Mouse (Mus musculus): ENCODE results near the gene Myom1. TPM values are rescaled to one million over a fixed set of nuclear protein-coding genes. Genes with fewer than 3 reads are reported as not detected.
A peak's percentile ranks its signal among the peaks of the same experiment; 100 is the strongest.

The Myom1 gene
- polyA plus RNA-seq, 1 experiment from 2014 or later: 10.9 TPM

DNA sequence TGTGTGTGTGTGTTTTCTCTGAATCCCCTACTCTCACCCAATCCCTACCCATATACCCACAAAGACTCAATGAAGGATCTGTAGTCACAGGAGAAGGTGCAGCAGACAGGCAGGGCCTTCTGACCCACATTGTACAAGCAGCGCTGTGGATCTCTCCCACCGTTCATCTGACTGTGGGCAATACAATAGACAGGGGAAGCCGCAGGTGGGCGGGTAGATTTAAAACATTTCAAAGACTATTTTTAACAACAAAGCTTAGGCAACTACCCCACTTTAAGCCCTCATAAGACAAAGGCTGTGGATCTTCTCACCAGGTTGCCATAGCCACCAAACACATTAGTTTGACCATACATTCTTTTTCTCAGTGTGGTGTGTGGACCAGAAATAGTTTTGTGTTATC, 116.2 kb downstream of the Myom1 start:
- no peak overlapping the region for H3K4me3 ChIP-seq
- H3K4me2 ChIP-seq: no peak overlapping the region
- no peaks in the 10 kb centered on the region for H3K4me1 ChIP-seq
- H3K36me3 ChIP-seq: no peaks in the 10 kb centered on the region
- WGBS: 88% methylated on average over 4 of the region's 4 CpGs
- ATAC-seq (ENCODE audit: borderline replicate concordance, extremely low read depth, low FRiP score, low TSS enrichment): no peak
- H3K9ac ChIP-seq: no peak overlapping the region
- no peak overlapping the region for H3K27ac ChIP-seq
- H3K9me3 ChIP-seq: no peaks in the 10 kb centered on the region
- no peaks in the 10 kb centered on the region for H3K27me3 ChIP-seq

DNA sequence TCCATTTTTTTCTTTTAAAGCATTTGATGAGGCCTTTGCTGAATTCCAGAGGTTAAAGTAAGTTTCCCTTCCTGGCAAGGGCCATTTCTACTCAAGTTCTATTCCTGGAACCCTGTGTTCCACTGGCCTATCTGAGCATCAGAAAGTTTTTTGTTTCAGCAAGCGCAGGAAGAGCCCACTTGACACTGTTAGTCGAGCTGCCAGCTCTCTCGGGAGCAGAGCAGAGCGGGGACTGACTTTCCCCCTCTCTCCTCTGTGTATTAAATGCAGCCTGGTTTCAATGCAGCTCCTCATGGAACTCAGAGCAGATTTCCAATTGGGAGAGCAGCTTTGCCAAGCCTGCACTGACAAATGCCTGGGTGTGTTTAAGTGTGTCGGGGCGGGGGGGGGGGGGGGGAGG, 118.2 kb downstream of the Myom1 start:
- H3K27me3 ChIP-seq: no peaks in the 10 kb centered on the region
- H3K4me1 ChIP-seq: peaks cover 11% of the 10 kb centered on the region; the same call in 1 of the 2 replicates
- H3K36me3 ChIP-seq: no peaks in the 10 kb centered on the region
- no peak overlapping the region for H3K4me3 ChIP-seq
- no peak overlapping the region for H3K9ac ChIP-seq
- H3K4me2 ChIP-seq: no peak overlapping the region
- peak; percentile 50; the same call in 1 of the 2 replicates for ATAC-seq (ENCODE audit: borderline replicate concordance, extremely low read depth, low FRiP score, low TSS enrichment)
- H3K27ac ChIP-seq: peak overlapping the region; percentile 50
- H3K9me3 ChIP-seq: no peaks in the 10 kb centered on the region
- 29% methylated on average over 4 of the region's 6 CpGs for WGBS

DNA sequence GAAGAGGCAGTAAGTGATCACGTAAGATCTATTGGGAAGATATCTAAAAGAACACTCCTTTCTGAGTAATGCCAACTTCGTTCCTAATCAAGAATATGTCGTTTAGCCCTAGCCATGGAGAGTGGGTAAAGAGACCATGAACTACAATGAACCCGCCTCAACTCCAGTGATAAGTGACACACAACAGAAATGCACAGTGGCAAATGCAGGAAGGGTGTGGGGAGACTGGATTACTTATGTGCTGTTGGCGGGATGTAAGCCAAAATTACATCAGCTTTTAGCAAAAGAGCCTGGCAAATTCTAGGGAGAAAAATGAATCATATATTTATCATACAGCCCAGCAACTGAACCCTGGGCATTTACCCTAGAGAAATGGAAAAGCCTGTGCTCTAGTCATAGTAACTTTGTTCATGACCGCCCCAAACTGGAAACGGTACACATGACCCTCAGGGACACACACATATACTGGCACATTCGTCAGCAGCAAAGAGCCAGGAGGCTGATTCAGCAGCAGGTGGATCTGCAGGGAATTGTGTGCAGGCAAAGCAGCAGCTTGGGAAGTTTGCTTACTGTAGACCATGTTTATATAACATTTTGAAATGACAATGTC, 121.7 kb downstream of the Myom1 start:
- no peaks in the 10 kb centered on the region for H3K36me3 ChIP-seq
- H3K4me3 ChIP-seq: no peak overlapping the region
- WGBS: 69% methylated on average over 8 of the region's 8 CpGs
- no peak overlapping the region for H3K4me2 ChIP-seq
- no peaks in the 10 kb centered on the region for H3K9me3 ChIP-seq
- no peak overlapping the region for H3K27ac ChIP-seq
- no peak overlapping the region for H3K9ac ChIP-seq
- H3K4me1 ChIP-seq: peaks cover 25% of the 10 kb centered on the region
- ATAC-seq (ENCODE audit: borderline replicate concordance, extremely low read depth, low FRiP score, low TSS enrichment): no peak
- no peaks in the 10 kb centered on the region for H3K27me3 ChIP-seq

DNA sequence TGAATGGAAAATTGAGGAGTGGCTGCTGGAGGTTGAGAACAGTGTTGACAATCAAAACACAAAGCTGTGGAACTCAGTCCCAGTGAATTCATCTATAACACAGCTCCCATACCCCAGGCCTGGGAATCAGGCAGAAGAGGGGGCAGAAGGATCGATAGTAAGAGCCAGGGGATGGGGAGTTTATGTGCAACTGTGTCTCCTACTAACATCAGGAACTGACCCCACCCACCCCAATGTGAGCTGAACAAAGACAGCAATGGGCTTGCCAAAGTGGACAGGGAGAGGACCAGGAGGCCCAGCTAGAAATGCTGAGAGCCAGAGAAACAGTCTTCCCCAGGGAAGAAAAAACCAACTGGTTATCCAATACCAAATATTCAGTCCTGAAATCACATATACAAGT, 122.2 kb downstream of the Myom1 start:
- H3K27me3 ChIP-seq: no peaks in the 10 kb centered on the region
- peaks cover 25% of the 10 kb centered on the region for H3K4me1 ChIP-seq
- no peak for ATAC-seq (ENCODE audit: borderline replicate concordance, extremely low read depth, low FRiP score, low TSS enrichment)
- H3K4me3 ChIP-seq: no peak overlapping the region
- no peak overlapping the region for H3K27ac ChIP-seq
- WGBS: 78% methylated on average over 1 of the region's 1 CpGs
- no peaks in the 10 kb centered on the region for H3K36me3 ChIP-seq
- no peak overlapping the region for H3K9ac ChIP-seq
- no peak overlapping the region for H3K4me2 ChIP-seq
- no peaks in the 10 kb centered on the region for H3K9me3 ChIP-seq

DNA sequence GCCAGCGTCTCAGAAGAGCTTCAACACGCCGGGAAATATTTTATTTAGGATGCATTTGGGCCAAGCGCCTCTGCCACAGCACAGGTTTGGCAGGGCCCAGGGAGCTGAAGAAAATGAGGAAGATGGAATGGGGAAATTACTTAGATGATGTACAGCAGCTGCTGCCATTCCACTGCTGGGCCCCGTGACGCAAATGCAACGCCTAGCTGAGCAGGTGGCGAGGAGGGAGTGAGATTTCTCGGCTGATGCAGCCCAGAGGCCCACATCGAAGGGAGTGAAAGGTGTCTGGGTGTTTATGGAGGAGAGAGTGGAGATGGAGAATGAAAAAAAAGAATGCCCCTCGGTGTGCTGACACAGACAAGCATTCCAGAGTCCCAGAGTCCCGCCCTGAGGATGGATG, 123.1 kb downstream of the Myom1 start:
- 53% methylated on average over 12 of the region's 12 CpGs for WGBS
- Histone ChIP-seq H3K27me3 (no peaks in the 10 kb centered on the region), H3K36me3 (no peaks in the 10 kb centered on the region), H3K4me3 (no peak overlapping the region), H3K4me2 (no peak overlapping the region), H3K4me1 (peaks cover 31% of the 10 kb centered on the region), H3K9ac (no peak overlapping the region), H3K9me3 (no peaks in the 10 kb centered on the region), H3K27ac (no peak overlapping the region)
- ATAC-seq (ENCODE audit: borderline replicate concordance, extremely low read depth, low FRiP score, low TSS enrichment): no peak

DNA sequence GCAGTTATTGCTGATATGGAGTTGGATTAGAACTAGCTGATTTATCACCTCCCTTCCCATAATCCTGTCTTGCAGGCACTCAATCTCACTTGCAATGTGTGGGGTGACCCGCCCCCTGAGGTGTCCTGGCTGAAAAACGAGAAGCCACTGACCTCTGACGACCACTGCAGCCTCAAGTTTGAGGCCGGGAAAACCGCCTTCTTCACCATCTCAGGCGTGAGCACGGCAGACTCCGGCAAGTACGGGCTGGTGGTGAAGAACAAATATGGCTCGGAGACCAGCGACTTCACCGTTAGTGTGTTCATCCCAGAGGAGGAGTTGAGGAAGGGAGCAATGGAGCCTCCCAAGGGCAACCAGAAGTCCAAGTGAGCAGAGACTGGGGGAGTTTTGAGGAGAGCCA, 123.6 kb downstream of the Myom1 start:
- Histone ChIP-seq H3K9ac (no peak overlapping the region), H3K4me1 (peaks cover 31% of the 10 kb centered on the region), H3K36me3 (no peaks in the 10 kb centered on the region), H3K27ac (no peak overlapping the region), H3K9me3 (no peaks in the 10 kb centered on the region), H3K4me2 (no peak overlapping the region), H3K4me3 (no peak overlapping the region), H3K27me3 (no peaks in the 10 kb centered on the region)
- 59% methylated on average over 12 of the region's 12 CpGs for WGBS
- ATAC-seq (ENCODE audit: borderline replicate concordance, extremely low read depth, low FRiP score, low TSS enrichment): no peak

DNA sequence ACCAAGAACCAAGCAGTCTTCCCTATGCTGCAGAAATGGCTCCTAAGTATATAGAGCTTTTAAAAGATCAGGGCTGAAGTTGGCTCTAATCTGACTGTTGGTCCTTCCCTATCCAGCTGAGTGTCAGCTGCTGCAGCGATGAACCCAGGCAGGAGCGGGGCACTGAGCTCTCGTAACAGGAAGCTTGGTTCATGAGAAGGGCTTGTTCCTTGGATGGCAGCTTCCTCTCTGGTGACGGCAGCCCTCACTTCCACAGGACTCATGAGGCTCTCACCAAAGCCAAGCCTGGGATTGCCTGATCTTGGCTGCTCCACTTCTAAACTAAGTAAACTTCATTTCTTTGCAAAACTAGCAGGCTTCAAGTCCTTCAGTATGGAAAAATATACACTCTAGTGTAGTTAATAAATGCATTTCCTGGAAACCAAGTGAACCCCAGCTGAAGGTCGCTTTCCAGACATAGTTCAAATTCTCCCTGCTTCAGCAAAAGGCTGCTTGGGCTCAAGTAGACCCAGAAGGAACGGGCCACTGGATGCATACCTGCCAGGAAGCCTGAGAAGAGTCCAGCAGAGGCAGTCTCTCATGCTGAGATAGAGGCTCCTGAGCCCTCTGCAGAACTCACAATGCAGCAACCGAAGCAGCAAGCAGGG, 125.2 kb downstream of the Myom1 start:
- Histone ChIP-seq H3K4me2 (no peak overlapping the region), H3K27ac (peak overlapping the region; percentile 76), H3K9me3 (no peaks in the 10 kb centered on the region), H3K27me3 (no peaks in the 10 kb centered on the region), H3K9ac (no peak overlapping the region), H3K36me3 (no peaks in the 10 kb centered on the region), H3K4me3 (no peak overlapping the region), H3K4me1 (peaks cover 31% of the 10 kb centered on the region)
- 45% methylated on average over 7 of the region's 7 CpGs for WGBS
- ATAC-seq (ENCODE audit: borderline replicate concordance, extremely low read depth, low FRiP score, low TSS enrichment): peak; percentile 53

DNA sequence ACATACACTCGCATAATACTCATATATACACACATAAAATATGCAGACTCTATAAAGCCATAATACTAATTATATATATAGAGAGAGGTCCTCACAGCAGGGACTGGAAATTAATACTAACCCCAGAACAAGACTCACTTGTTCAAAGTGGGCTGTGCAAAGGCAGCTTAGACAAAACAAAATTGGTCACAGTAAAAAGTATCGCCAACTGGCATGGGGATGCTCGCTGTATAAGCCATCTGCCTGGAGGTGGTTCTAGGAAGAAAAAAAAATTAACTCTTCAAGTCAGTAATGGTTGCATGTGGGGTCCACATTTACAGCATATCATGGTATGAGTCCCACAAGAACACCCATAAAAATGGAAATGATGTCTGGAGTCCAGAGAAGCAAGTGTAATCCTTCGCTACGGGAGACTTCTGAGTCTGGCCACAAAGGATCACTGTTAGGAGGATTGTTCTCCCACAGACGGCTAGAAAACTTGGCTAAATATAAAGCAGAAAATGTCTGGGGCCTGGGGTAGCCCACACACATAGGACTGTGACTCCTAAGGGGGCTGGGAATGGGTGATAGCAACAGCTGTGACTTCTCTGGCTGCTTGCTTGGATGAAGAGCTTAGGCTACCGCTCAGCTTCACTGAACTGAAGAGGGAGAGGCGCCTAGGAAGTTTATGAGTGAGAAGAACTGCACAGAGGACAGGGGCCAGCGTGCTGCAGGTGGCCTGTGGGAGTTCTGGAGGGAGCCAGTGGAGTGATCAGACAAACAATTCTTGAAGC, 127.2 kb downstream of the Myom1 start:
- WGBS: 53% methylated on average over 9 of the region's 9 CpGs
- H3K9me3 ChIP-seq: no peaks in the 10 kb centered on the region
- H3K4me1 ChIP-seq: peaks cover 25% of the 10 kb centered on the region
- H3K27me3 ChIP-seq: no peaks in the 10 kb centered on the region
- H3K9ac ChIP-seq: no peak overlapping the region
- H3K36me3 ChIP-seq: no peaks in the 10 kb centered on the region
- no peak overlapping the region for H3K4me2 ChIP-seq
- ATAC-seq (ENCODE audit: borderline replicate concordance, extremely low read depth, low FRiP score, low TSS enrichment): no peak
- H3K27ac ChIP-seq: no peak overlapping the region
- no peak overlapping the region for H3K4me3 ChIP-seq

DNA sequence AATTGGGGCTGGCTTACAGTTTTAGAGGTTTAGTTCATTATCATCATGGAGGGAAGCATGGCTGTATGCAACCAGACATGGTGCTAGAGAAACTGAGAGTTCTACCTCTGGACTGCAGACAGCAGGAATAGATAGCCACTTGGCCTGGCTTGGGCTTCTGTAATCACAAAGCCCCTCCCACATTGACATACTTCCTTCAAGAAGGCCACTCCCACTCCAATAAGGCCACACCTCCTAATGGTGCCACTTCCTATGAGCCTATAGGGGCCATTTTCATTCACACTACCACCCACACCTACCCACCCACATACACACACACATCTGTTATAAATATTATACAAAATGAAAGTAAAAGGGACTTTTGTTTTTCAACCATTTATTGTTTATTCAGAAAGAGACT, 129.8 kb downstream of the Myom1 start:
- Histone ChIP-seq H3K4me2 (no peak overlapping the region), H3K4me3 (no peak overlapping the region), H3K27me3 (no peaks in the 10 kb centered on the region), H3K36me3 (no peaks in the 10 kb centered on the region), H3K27ac (no peak overlapping the region), H3K9me3 (no peaks in the 10 kb centered on the region), H3K4me1 (peaks cover 25% of the 10 kb centered on the region), H3K9ac (no peak overlapping the region)
- ATAC-seq (ENCODE audit: borderline replicate concordance, extremely low read depth, low FRiP score, low TSS enrichment): no peak

DNA sequence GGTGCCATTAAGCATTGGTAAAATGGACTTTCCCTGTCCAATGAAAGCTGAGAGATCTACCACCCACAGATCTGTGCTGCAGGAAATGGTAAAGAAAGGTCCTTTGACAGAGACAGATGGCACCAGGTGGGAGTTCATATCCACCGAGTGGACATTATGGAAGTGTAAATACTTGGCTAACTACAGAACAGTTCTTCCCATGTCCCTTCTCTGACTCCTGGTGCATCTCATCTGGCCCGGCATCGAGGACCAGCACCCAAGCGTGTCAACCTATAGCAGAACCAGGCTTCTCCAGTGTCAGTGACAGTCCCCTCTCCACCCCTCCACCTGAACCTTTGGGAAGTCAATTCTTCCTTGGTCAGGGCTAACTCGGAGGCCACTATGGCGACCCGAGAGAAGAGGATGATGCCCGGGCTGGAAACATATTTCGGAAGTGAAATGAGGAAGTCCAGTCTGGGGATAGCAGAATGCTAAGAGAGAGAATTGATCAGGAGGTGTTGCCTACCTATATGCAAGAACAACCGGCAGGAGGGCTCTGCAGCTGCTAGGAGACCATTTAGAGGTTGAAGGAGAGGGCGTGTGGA, 130.5 kb downstream of the Myom1 start:
- Histone ChIP-seq H3K4me3 (no peak overlapping the region), H3K4me2 (no peak overlapping the region), H3K27ac (no peak overlapping the region), H3K27me3 (no peaks in the 10 kb centered on the region), H3K4me1 (peaks cover 18% of the 10 kb centered on the region), H3K36me3 (no peaks in the 10 kb centered on the region), H3K9me3 (no peaks in the 10 kb centered on the region), H3K9ac (no peak overlapping the region)
- 73% methylated on average over 11 of the region's 11 CpGs for WGBS
- ATAC-seq (ENCODE audit: borderline replicate concordance, extremely low read depth, low FRiP score, low TSS enrichment): no peak

DNA sequence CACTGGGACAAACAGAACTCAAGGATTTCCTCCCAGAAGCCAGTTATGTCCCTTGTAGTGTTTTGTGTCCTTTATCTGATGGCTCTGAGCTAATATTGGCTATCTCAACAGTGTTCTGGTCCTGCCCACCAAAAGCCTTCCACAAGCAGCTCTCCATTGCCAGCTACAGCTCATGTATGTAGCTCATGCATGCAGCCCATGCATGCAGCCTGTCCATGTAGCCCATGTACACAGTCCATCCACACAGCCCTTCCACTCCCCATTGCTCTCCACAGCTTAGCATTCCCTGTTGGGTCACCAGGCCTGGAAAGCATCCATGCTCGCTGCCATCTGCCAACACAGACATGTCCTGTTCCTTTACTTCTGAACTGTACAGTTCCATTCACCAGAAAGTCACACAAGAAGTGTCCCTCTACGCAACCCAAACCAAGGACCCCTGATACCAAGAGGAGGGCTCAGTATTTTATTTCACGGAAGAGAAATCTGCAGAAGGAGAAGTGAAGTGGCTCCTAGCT, 132.1 kb downstream of the Myom1 start:
- WGBS: 86% methylated on average over 3 of the region's 3 CpGs
- Histone ChIP-seq H3K9me3 (no peaks in the 10 kb centered on the region), H3K27me3 (no peaks in the 10 kb centered on the region), H3K36me3 (no peaks in the 10 kb centered on the region), H3K9ac (no peak overlapping the region), H3K27ac (no peak overlapping the region), H3K4me2 (no peak overlapping the region), H3K4me1 (peaks cover 15% of the 10 kb centered on the region), H3K4me3 (no peak overlapping the region)
- no peak for ATAC-seq (ENCODE audit: borderline replicate concordance, extremely low read depth, low FRiP score, low TSS enrichment)

DNA sequence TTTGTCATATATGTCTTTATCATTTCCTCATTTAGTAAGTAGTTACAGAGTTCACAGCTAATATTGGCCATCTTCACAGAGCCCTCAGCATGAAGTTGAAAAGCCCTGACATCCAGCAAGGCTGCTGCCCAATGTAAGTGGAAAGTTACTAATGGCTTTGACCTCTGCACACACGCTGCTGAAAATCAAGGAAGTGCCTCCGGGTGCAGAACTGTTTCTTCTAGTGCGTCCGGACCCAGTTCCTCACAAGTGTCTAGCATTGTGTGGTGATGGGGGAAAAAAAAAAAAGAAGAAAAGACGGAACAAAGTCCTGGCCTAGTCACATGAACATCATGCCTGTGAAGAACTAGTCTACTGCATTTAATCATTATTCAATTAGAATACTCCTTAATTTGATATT, 132.7 kb downstream of the Myom1 start:
- Histone ChIP-seq H3K4me3 (no peak overlapping the region), H3K9ac (no peak overlapping the region), H3K36me3 (no peaks in the 10 kb centered on the region), H3K9me3 (no peaks in the 10 kb centered on the region), H3K4me1 (peaks cover 12% of the 10 kb centered on the region), H3K27ac (no peak overlapping the region), H3K4me2 (no peak overlapping the region), H3K27me3 (no peaks in the 10 kb centered on the region)
- 30% methylated on average over 5 of the region's 5 CpGs for WGBS
- no peak for ATAC-seq (ENCODE audit: borderline replicate concordance, extremely low read depth, low FRiP score, low TSS enrichment)
